Mouse (Mus musculus): ENCODE data around the gene Med13l.

- TF ChIP-seq GATA1 (IDR thresholded peaks at IDR 0.05; ENCODE audit: low read length) (no peak), TAL1 (IDR thresholded peaks at IDR 0.05; ENCODE audit: low read length) (no peak)
Measured at GRCm38 (mm10) chr5:118637931-118638330, 77.5 kb downstream of the Med13l start.

Data from erythroblast, embryonic 14.5 days (primary cell).